Mouse (Mus musculus): ENCODE data around the gene Mpv17l2.

DNA sequence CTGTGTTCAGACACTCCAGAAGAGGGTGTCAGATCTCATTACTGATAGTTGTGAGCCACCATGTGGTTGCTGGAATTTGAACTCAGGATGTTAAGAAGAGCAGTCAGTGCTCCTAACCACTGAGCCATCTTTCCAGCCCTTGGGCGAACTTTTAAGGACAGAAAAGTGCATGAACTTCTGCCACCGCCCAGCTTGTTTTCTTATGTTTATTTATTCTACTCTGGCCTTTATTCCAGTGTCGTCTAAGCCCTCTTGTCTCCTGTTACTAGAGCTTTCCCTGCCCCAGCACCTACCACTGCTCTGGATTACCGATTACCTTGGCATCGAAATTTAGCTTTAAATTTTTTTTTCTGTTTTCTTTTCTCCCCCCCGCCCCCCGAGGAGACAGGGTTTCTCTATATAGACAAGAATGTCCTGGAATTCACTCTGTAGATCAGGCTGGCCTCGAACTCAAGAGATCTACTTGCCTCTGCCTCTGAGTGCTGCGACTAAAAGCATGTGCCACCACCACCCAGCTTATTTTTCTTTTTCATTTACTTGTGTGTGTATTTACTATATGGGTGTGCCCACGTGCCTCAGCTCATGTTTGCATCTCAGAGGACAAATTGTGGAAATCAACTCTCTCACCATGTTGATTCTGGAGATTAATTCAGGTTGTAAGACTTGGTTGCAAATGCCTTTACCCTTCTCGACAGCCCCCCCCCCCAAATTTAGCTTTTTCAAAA is 42.2 kb upstream of the Mpv17l2 start:
- TF ChIP-seq CTCF (IDR thresholded peaks at IDR 0.05; ENCODE audit: low read depth): no peak
- no peak for TF ChIP-seq EP300 (IDR thresholded peaks at IDR 0.05; ENCODE audit: low read depth)

Data from heart, postnatal 0 days (tissue).